Mouse (Mus musculus) brain, embryonic 14.5 days (tissue): ENCODE data around the gene Slc10a4.

Source experiments
- CTCF ChIP-seq: fragments of 200-500 bp; IDR thresholded peaks from 2 replicates; pipeline ENCODE4 v1.5.1; 2012; ENCODE audit warnings: inconsistent platforms, mild to moderate bottlenecking, moderate library complexity, borderline replicate concordance; ENCODE audit not compliant: insufficient read depth, insufficient read length; ENCODE audit errors: extremely low read depth
- POLR2A ChIP-seq: fragments of 200-500 bp; IDR thresholded peaks from 2 replicates; pipeline ENCODE4 v1.6.1; 2012; ENCODE audit warnings: mild to moderate bottlenecking, inconsistent platforms, borderline replicate concordance; ENCODE audit not compliant: poor library complexity, insufficient read depth, insufficient read length, severe bottlenecking; ENCODE audit errors: extremely low read depth

DNA sequence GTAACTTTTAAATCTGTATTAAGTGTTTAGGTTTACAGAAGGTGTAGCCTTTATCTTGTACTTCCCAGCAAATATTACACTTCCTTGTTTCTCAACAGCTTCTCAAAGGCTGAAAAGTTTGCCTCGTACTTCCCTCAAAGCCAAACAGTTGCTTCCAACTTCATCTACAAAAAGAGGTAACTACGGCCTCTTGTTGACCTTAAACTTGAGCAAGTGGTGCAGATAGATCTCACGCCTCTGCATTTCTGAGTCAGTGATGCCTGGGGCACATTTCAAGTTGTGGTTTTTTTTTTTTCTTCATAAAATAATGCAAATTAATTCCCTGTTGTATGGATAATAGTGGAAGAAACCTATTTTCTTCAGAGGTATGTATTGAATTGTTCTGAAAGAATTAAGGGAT, 41.0 kb upstream of the Slc10a4 start:
- TF ChIP-seq POLR2A: no peak
- TF ChIP-seq CTCF: no peak
